Mouse (Mus musculus) heart, postnatal 0 days (tissue): ENCODE measurements around the gene Cd9. TPM values are rescaled to one million over a fixed set of nuclear protein-coding genes. Genes with fewer than 3 reads are reported as not detected.

ENCODE experiments used
- ATAC-seq: fragments of 200-750 bp; cut with Nextera tagmentation; 2 replicates; pipeline ENCODE4 v1.8.0; 2017; ENCODE audit warnings: low read depth, moderate number of reproducible peaks, moderate library complexity; ENCODE audit not compliant: insufficient read depth
- DNase-seq: peaks from one replicate; pipeline ENCODE4 v3.0.0-alpha.2; 2016; ENCODE audit warnings: low spot score
- H3K27ac ChIP-seq: fragments of 300-500 bp; sonication (generic); 2 replicates; pipeline ENCODE4 v1.5.1; 2014; ENCODE audit warnings: low read depth, mild to moderate bottlenecking
- H3K27me3 ChIP-seq: fragments of 300-500 bp; sonication (generic); 2 replicates; pipeline ENCODE4 v1.6.1; 2014; ENCODE audit warnings: low read length, mixed read lengths; ENCODE audit not compliant: control insufficient read depth, insufficient read depth
- H3K36me3 ChIP-seq: fragments of 300-500 bp; sonication (generic); replicated peaks from 2 replicates; pipeline ENCODE4 v1.6.1; 2014; ENCODE audit warnings: low read length, mixed read lengths; ENCODE audit not compliant: control insufficient read depth, insufficient read depth
- H3K4me1 ChIP-seq: fragments of 300-500 bp; sonication (generic); 2 replicates; pipeline ENCODE4 v1.6.1; 2014; ENCODE audit warnings: antibody characterized with exemption; ENCODE audit not compliant: control insufficient read depth, insufficient read depth
- H3K4me2 ChIP-seq: fragments of 300-500 bp; sonication (generic); 2 replicates; pipeline ENCODE4 v1.6.1; 2014; ENCODE audit warnings: low read depth, mild to moderate bottlenecking, low read length, moderate library complexity
- H3K4me3 ChIP-seq: fragments of 300-500 bp; sonication (generic); 2 replicates; pipeline ENCODE4 v1.5.1; 2014; ENCODE audit warnings: low read depth, low read length
- H3K9ac ChIP-seq: fragments of 300-500 bp; sonication (generic); replicated peaks from 2 replicates; pipeline ENCODE4 v1.6.1; 2014; ENCODE audit warnings: low read depth, low read length, mixed read lengths
- H3K9me3 ChIP-seq: fragments of 300-500 bp; sonication (generic); replicated peaks from 2 replicates; pipeline ENCODE4 v1.6.1; 2016; ENCODE audit warnings: low read length; ENCODE audit not compliant: control insufficient read depth
- CTCF ChIP-seq: IDR thresholded peaks from 2 replicates; pipeline ENCODE4 v1.5.1; 2016; ENCODE audit warnings: antibody characterized with exemption, control low read depth, low read depth
- EP300 ChIP-seq: IDR thresholded peaks from 2 replicates; pipeline ENCODE4 v1.6.1; 2016; ENCODE audit warnings: antibody characterized with exemption, low read depth
- WGBS: fragments of 180-500 bp; shearing (Covaris S2); extraction: QIAGEN DNeasy Blood & Tissue Kit; methylation state at CpG from one replicate; pipeline ENCODE4 v1.1.7; 2014; 5-methylcytosine and 5-hydroxymethylcytosine counted together
- polyA plus RNA-seq: library from polyadenylated mRNA; unstranded; fragments of >200 nt; fragmentation: Nextera tagmentation; extraction: Ambion mirVana; gene quantifications from 2 replicates; pipeline ENCODE4 v1.2.1, GENCODE M21; 2015
- total RNA-seq: library from RNA; depleted of rRNA; stranded (reverse); fragments of >200 nt; gene quantifications from 2 replicates; pipeline ENCODE4 v1.2.3, GENCODE M21; 2014; ENCODE audit warnings: low replicate concordance

The Cd9 gene
- total and polyA plus RNA-seq, 2 experiments from 2014 or later = 51.9 to 99.3 TPM

DNA sequence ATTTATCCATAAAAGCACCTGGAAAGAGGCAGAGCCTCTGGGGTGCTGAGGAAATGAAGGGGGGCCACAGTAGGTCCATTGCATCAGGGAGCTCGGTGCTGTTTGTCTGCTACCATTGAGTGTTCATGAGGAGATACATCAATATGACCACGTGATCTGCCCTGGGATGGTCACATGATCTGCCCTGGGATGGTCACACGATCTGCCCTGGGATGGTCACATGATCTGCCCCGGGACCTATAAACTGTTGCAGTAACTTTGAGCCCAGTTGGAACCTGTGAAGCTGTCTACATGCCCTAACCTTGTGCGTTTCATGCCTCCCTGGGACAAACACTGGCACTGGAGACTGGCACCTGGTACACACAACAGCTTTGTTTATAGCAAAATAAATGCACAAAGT lies 43.9 kb upstream of the Cd9 start:
- Histone ChIP-seq H3K9me3 (no peaks in the 10 kb centered on the region), H3K27ac (no peak overlapping the region), H3K4me3 (no peak overlapping the region), H3K36me3 (no peaks in the 10 kb centered on the region), H3K4me1 (no peaks in the 10 kb centered on the region), H3K9ac (no peak overlapping the region), H3K27me3 (no peaks in the 10 kb centered on the region), H3K4me2 (no peak overlapping the region)
- ATAC-seq (no peak), DNase-seq (no peak)
- TF ChIP-seq CTCF = no peak
- no peak for TF ChIP-seq EP300
- WGBS = 79% methylated on average over 5 of the region's 5 CpGs

DNA sequence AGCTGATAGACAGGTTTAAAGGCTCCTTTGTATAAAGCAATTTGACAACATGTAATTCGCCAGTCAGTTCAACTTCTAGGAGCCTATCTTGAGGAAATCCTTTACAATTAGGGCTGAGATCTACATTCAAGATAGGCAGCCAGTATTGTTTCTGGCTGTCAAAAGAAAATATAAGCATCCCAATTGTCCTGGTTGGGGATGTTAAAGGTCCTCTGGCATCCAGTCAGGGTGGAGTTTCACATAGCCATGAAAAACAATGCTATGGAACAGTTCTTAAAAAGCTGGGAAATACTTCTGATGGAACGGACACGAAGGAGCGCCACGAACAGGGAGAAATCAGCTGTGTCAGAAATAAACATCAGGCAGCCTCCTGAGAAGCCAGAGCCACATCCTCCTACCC lies 40.4 kb upstream of the Cd9 start:
- TF ChIP-seq CTCF (no peak), EP300 (peak; percentile 56; the same call in 1 of the 2 replicates)
- H3K27me3 ChIP-seq = no peaks in the 10 kb centered on the region
- H3K4me1 ChIP-seq = no peaks in the 10 kb centered on the region
- H3K4me3 ChIP-seq = no peak overlapping the region
- H3K27ac ChIP-seq = no peak overlapping the region
- H3K9ac ChIP-seq = no peak overlapping the region
- 59% methylated on average over 5 of the region's 5 CpGs for WGBS
- H3K36me3 ChIP-seq = no peaks in the 10 kb centered on the region
- ATAC-seq (no peak), DNase-seq (no peak)
- H3K9me3 ChIP-seq = no peaks in the 10 kb centered on the region
- H3K4me2 ChIP-seq = no peak overlapping the region

DNA sequence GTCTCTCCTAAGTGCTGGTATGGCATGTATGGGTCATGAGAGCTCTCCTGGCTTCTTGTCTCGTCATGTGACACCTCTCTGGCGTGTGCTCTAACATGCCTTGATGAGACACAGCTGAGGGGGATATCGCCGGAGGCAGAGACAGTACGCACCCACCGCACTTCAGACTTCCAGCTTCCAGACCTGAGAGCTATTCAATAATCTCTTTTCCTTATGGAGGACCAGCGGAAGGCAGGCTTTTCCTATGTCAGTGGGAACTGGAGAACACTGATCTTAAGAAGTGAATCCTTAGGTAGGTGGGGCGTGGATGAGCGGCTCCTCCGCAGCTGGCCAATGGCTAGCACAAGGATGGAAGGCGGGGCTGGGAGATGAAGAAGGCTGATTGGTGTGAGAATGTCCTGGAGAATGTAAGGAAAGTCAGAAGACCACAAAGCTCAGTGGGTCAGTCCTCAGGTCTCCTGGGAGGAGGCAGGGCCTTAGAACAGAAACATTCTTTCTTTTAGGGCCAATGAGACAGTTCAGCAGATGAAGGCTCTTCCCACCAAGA lies 38.6 kb upstream of the Cd9 start:
- ATAC-seq (no peak), DNase-seq (no peak)
- no peak overlapping the region for H3K4me3 ChIP-seq
- H3K36me3 ChIP-seq = no peaks in the 10 kb centered on the region
- H3K9ac ChIP-seq = no peak overlapping the region
- H3K4me1 ChIP-seq = no peaks in the 10 kb centered on the region
- no peak overlapping the region for H3K27ac ChIP-seq
- WGBS = 77% methylated on average over 11 of the region's 11 CpGs
- H3K9me3 ChIP-seq = no peaks in the 10 kb centered on the region
- no peaks in the 10 kb centered on the region for H3K27me3 ChIP-seq
- no peak overlapping the region for H3K4me2 ChIP-seq
- TF ChIP-seq EP300 = no peak
- TF ChIP-seq CTCF = no peak

DNA sequence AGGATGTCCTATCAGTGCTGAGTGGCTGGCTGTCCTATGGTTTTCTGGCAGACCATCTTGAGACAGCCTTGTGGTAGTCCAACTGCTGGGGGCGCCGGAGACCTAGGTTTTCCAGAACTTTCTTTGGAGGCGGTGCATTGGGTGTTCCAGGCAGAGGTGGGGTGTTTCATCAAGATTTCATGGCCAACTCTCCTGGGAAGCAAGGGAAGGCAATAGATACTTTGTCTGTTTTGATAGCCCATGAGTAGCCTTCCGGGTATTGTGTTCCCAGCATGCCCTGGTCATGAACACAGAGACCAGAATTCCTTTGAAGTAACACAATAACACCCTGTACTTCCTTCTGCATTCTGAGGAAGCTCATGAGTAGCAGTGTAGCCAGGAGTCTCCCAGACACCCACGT lies 34.9 kb upstream of the Cd9 start:
- H3K4me1 ChIP-seq = peaks cover 5% of the 10 kb centered on the region
- no peaks in the 10 kb centered on the region for H3K36me3 ChIP-seq
- 69% methylated on average over 5 of the region's 5 CpGs for WGBS
- DNase-seq (peak; percentile 63), ATAC-seq (peak; percentile 81)
- no peak overlapping the region for H3K9ac ChIP-seq
- TF ChIP-seq CTCF (peak; percentile 22; the same call in 1 of the 2 replicates), EP300 (peak; percentile 77; the same call in 1 of the 2 replicates)
- no peak overlapping the region for H3K4me2 ChIP-seq
- no peak overlapping the region for H3K4me3 ChIP-seq
- H3K27ac ChIP-seq = no peak overlapping the region
- no peaks in the 10 kb centered on the region for H3K27me3 ChIP-seq
- no peaks in the 10 kb centered on the region for H3K9me3 ChIP-seq

DNA sequence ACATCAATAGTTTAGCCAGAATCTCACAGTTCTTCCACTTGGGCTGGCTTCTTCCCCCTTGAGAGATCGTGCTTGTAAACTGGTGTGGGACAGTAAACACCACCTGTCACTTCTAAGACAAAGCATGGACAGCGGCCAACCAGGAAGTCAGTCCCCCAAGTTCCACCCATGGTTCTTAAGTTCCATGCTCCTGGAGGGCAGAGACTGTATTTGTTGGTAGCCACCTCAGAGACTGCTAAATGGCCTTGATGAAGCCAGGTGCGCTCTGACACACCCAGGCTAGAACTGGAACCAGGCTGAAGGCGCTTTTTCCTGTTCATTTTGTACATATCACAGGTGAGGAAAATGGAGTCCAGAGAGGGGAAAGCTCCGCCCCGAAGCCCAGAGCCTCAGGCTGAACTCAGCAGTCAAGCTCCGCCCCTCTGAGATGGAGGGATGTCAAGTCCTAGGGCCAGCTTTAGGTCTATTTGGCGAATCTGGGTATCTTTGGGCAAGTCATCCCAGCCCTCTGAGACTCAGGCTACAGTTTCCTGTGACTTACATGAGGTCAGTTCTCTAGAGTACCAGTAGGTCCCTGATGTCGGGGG lies 34.1 kb upstream of the Cd9 start:
- no peaks in the 10 kb centered on the region for H3K27me3 ChIP-seq
- H3K27ac ChIP-seq = no peak overlapping the region
- H3K4me1 ChIP-seq = peaks cover 5% of the 10 kb centered on the region
- TF ChIP-seq CTCF (no peak), EP300 (no peak)
- H3K9me3 ChIP-seq = no peaks in the 10 kb centered on the region
- H3K36me3 ChIP-seq = no peaks in the 10 kb centered on the region
- H3K9ac ChIP-seq = no peak overlapping the region
- DNase-seq (no peak), ATAC-seq (no peak)
- no peak overlapping the region for H3K4me3 ChIP-seq
- H3K4me2 ChIP-seq = no peak overlapping the region
- 74% methylated on average over 9 of the region's 9 CpGs for WGBS

DNA sequence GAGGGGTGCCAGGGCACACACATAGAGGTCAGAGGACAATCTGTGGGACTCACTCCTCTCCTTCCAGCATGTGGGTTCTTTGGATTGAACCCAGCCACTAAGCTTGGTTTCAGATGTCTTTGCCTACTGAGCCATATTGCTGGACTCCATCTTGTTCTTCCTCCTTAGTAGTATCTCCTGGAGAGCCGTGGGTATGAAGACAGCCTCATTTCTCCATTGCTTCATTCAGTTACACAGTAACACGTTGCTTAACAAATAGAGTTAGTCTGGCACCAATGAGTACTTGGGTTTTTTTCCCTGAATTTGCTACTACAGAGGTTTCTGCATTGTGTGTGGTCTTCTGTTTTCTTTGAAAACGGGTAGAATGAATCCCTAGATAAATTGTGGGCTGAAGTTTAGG lies 31.5 kb upstream of the Cd9 start:
- H3K4me1 ChIP-seq = peaks cover 5% of the 10 kb centered on the region
- H3K9ac ChIP-seq = no peak overlapping the region
- no peak overlapping the region for H3K4me2 ChIP-seq
- H3K9me3 ChIP-seq = no peaks in the 10 kb centered on the region
- no peak for ATAC-seq
- no peak overlapping the region for H3K4me3 ChIP-seq
- no peak for TF ChIP-seq CTCF
- TF ChIP-seq EP300 = no peak
- no peak for DNase-seq
- H3K36me3 ChIP-seq = no peaks in the 10 kb centered on the region
- WGBS = 58% methylated on average over 3 of the region's 3 CpGs
- no peaks in the 10 kb centered on the region for H3K27me3 ChIP-seq
- no peak overlapping the region for H3K27ac ChIP-seq
